Mouse (Mus musculus) forebrain, embryonic 11.5 days (tissue): ENCODE results near the gene Elovl4. TPM values are rescaled to one million over a fixed set of nuclear protein-coding genes. Genes with fewer than 3 reads are reported as not detected.
A peak's percentile ranks its signal among the peaks of the same experiment; 100 is the strongest.

Experiments
- ATAC-seq: fragments of 200-750 bp; cut with Nextera tagmentation; replicated peaks from 2 replicates; pipeline ENCODE4 v1.8.0; 2017; ENCODE audit warnings: moderate TSS enrichment; ENCODE audit not compliant: low FRiP score
- DNase-seq: peaks from one replicate; pipeline ENCODE4 v3.0.0-alpha.2; 2017; ENCODE audit warnings: low spot score
- H3K27ac ChIP-seq: fragments of 300-500 bp; sonication (generic); 2 replicates; pipeline ENCODE4 v1.5.1; 2014; ENCODE audit warnings: low read depth, low read length
- H3K27me3 ChIP-seq: fragments of 300-500 bp; sonication (generic); 2 replicates; pipeline ENCODE4 v1.6.1; 2014; ENCODE audit warnings: mild to moderate bottlenecking, low read length, mixed read lengths; ENCODE audit not compliant: control insufficient read depth, insufficient read depth
- H3K36me3 ChIP-seq: fragments of 300-500 bp; sonication (generic); 2 replicates; pipeline ENCODE4 v1.6.1; 2014; ENCODE audit warnings: mild to moderate bottlenecking, low read length, moderate library complexity, mixed read lengths; ENCODE audit not compliant: control insufficient read depth, insufficient read depth
- H3K4me1 ChIP-seq: fragments of 300-500 bp; sonication (generic); replicated peaks from 2 replicates; pipeline ENCODE4 v1.6.1; 2014; ENCODE audit warnings: low read length, mixed read lengths; ENCODE audit not compliant: control insufficient read depth, insufficient read depth
- H3K4me2 ChIP-seq: fragments of 300-500 bp; sonication (generic); 2 replicates; pipeline ENCODE4 v1.6.1; 2014; ENCODE audit warnings: low read depth, mild to moderate bottlenecking, low read length, moderate library complexity, mixed read lengths; ENCODE audit not compliant: severe bottlenecking
- H3K4me3 ChIP-seq: fragments of 300-500 bp; sonication (generic); 2 replicates; pipeline ENCODE4 v1.5.1; 2014; ENCODE audit warnings: low read depth, low read length
- H3K9ac ChIP-seq: fragments of 300-500 bp; sonication (generic); 2 replicates; pipeline ENCODE4 v1.6.1; 2014; ENCODE audit warnings: low read length
- H3K9me3 ChIP-seq: fragments of 300-500 bp; sonication (generic); 2 replicates; pipeline ENCODE4 v1.6.1; 2016; ENCODE audit warnings: low read length, mixed read lengths; ENCODE audit not compliant: control insufficient read depth
- WGBS: fragments of 180-500 bp; shearing (Covaris S2); extraction: QIAGEN DNeasy Blood & Tissue Kit; methylation state at CpG from one replicate; pipeline ENCODE4 v1.1.7; 2014; 5-methylcytosine and 5-hydroxymethylcytosine counted together
- polyA plus RNA-seq: library from polyadenylated mRNA; unstranded; fragments of >200 nt; fragmentation: Nextera tagmentation; extraction: Ambion mirVana; gene quantifications from 2 replicates; pipeline ENCODE4 v1.2.1, GENCODE M21; 2014

Elovl4 gene
- 41.4 and 42.9 TPM in 2 replicates for polyA plus RNA-seq

- 3% methylated on average over 64 of the region's 71 CpGs for WGBS
- Histone ChIP-seq H3K4me2 (peak within 1 kb of the TSS; percentile 90), H3K27ac (peak within 1 kb of the TSS; percentile 80), H3K4me3 (peak within 1 kb of the TSS; percentile 77), H3K36me3 (no peaks in the 10 kb centered on the region), H3K9ac (peak within 1 kb of the TSS; percentile 84), H3K27me3 (peaks cover 3% of the 10 kb centered on the region; the same call in 1 of the 2 replicates), H3K4me1 (peaks cover 3% of the 10 kb centered on the region; the same call in 1 of the 2 replicates), H3K9me3 (no peaks in the 10 kb centered on the region)
- peak; percentile 93 for ATAC-seq
- DNase-seq, result peak; percentile 88
These were observed at the start of gene Elovl4 for GRCm38 (mm10) chr9:83805977-83806815. Gene Elovl4, minus strand, starts transcription at chr9:83806277.

- no peak for ATAC-seq
- H3K27me3 ChIP-seq, result no peaks in the 10 kb centered on the region
- no peak overlapping the region for H3K4me2 ChIP-seq
- no peaks in the 10 kb centered on the region for H3K9me3 ChIP-seq
- H3K27ac ChIP-seq, result no peak overlapping the region
- H3K36me3 ChIP-seq, result peaks cover 2% of the 10 kb centered on the region; the same call in 1 of the 2 replicates
- no peak overlapping the region for H3K4me3 ChIP-seq
- no peak overlapping the region for H3K9ac ChIP-seq
- DNase-seq, result no peak
- H3K4me1 ChIP-seq, result no peaks in the 10 kb centered on the region
- 92% methylated on average over 3 of the region's 3 CpGs for WGBS
These were observed 46.4 kb upstream of the Elovl4 start for GRCm38 (mm10) chr9:83852464-83852863.

- under 1% methylated on average over 27 of the region's 27 CpGs for WGBS
- Histone ChIP-seq H3K9ac (peak overlapping the region; percentile 84), H3K4me3 (peak overlapping the region; percentile 94), H3K4me1 (no peaks in the 10 kb centered on the region), H3K27me3 (no peaks in the 10 kb centered on the region), H3K27ac (no peak overlapping the region; the same call in 1 of the 2 replicates), H3K9me3 (no peaks in the 10 kb centered on the region), H3K4me2 (peak overlapping the region; percentile 64), H3K36me3 (no peaks in the 10 kb centered on the region; the same call in 1 of the 2 replicates)
- DNase-seq (no peak), ATAC-seq (no peak; the same call in none of the 2 replicates)
These were observed 28.8 kb upstream of the Elovl4 start for GRCm38 (mm10) chr9:83834748-83835313.

GRCm38 (mm10) chr9:83833811-83834747, 28.0 kb upstream of the Elovl4 start, which contains the start of gene Ttk:
Gene Ttk, plus strand, starts transcription at chr9:83834689.
- no peaks in the 10 kb centered on the region for H3K4me1 ChIP-seq
- H3K27ac ChIP-seq, result peak within 1 kb of the TSS; percentile 84
- H3K36me3 ChIP-seq, result no peaks in the 10 kb centered on the region
- 1% methylated on average over 38 of the region's 38 CpGs for WGBS
- peak within 1 kb of the TSS; percentile 64 for H3K4me2 ChIP-seq
- no peaks in the 10 kb centered on the region for H3K27me3 ChIP-seq
- peak within 1 kb of the TSS; percentile 94 for H3K4me3 ChIP-seq
- peak within 1 kb of the TSS; percentile 84 for H3K9ac ChIP-seq
- peak; percentile 95 for DNase-seq
- peak; percentile 99 for ATAC-seq
- no peaks in the 10 kb centered on the region for H3K9me3 ChIP-seq

- no peaks in the 10 kb centered on the region for H3K9me3 ChIP-seq
- WGBS, result 78% methylated on average over 8 of the region's 8 CpGs
- H3K4me2 ChIP-seq, result no peak overlapping the region
- H3K36me3 ChIP-seq, result no peaks in the 10 kb centered on the region
- H3K4me1 ChIP-seq, result no peaks in the 10 kb centered on the region
- no peak overlapping the region for H3K9ac ChIP-seq
- H3K4me3 ChIP-seq, result no peak overlapping the region
- DNase-seq (no peak), ATAC-seq (no peak)
- H3K27me3 ChIP-seq, result no peaks in the 10 kb centered on the region
- no peak overlapping the region for H3K27ac ChIP-seq
These were observed 25.1 kb upstream of the Elovl4 start for GRCm38 (mm10) chr9:83831152-83831551.

- no peak overlapping the region for H3K9ac ChIP-seq
- no peak overlapping the region for H3K4me3 ChIP-seq
- ATAC-seq (no peak), DNase-seq (no peak)
- H3K9me3 ChIP-seq, result no peaks in the 10 kb centered on the region
- H3K27me3 ChIP-seq, result no peaks in the 10 kb centered on the region
- H3K36me3 ChIP-seq, result no peaks in the 10 kb centered on the region
- no peaks in the 10 kb centered on the region for H3K4me1 ChIP-seq
- no peak overlapping the region for H3K27ac ChIP-seq
- H3K4me2 ChIP-seq, result no peak overlapping the region
- 84% methylated on average over 5 of the region's 5 CpGs for WGBS
These were observed 23.8 kb upstream of the Elovl4 start for GRCm38 (mm10) chr9:83829896-83830295.

GRCm38 (mm10) chr9:83822925-83823324, 16.8 kb upstream of the Elovl4 start:
- Histone ChIP-seq H3K9me3 (no peaks in the 10 kb centered on the region), H3K36me3 (no peaks in the 10 kb centered on the region), H3K27me3 (no peaks in the 10 kb centered on the region), H3K9ac (no peak overlapping the region), H3K4me3 (no peak overlapping the region), H3K4me2 (no peak overlapping the region), H3K4me1 (no peaks in the 10 kb centered on the region), H3K27ac (no peak overlapping the region)
- ATAC-seq (no peak), DNase-seq (no peak)
- WGBS, result 81% methylated on average over 5 of the region's 5 CpGs

- DNase-seq (no peak), ATAC-seq (no peak)
- no peak overlapping the region for H3K27ac ChIP-seq
- H3K9me3 ChIP-seq, result no peaks in the 10 kb centered on the region
- 92% methylated on average over 2 of the region's 2 CpGs for WGBS
- H3K9ac ChIP-seq, result no peak overlapping the region
- H3K27me3 ChIP-seq, result no peaks in the 10 kb centered on the region
- H3K4me1 ChIP-seq, result no peaks in the 10 kb centered on the region
- H3K36me3 ChIP-seq, result no peaks in the 10 kb centered on the region
- H3K4me2 ChIP-seq, result no peak overlapping the region
- no peak overlapping the region for H3K4me3 ChIP-seq
These were observed 14.9 kb upstream of the Elovl4 start for GRCm38 (mm10) chr9:83820976-83821375.
